Mouse (Mus musculus): ENCODE results near the gene Rtn3.

Rtn3 gene

DNA sequence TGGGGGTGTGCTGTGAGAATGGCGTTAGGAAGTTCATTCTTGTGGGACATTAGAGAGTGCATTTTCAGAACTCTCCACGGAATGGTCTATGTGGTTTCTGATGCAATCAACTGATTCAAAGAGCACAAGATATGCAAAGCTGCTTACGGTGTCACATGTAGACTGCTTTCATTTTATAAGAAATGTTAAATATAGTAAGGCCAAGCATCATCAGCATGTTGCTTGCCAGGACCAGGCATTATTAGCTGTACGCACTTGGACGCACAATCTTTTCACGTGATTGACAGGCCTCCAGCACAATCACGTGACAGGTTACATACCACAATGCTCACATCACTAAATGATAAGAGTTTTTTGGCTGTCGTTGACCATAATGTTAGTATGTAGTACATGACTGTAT lies 4.6 kb upstream of the Rtn3 start:
- DNase-seq (ENCODE audit: low spot score in 2 of 2), result no peak

DNA sequence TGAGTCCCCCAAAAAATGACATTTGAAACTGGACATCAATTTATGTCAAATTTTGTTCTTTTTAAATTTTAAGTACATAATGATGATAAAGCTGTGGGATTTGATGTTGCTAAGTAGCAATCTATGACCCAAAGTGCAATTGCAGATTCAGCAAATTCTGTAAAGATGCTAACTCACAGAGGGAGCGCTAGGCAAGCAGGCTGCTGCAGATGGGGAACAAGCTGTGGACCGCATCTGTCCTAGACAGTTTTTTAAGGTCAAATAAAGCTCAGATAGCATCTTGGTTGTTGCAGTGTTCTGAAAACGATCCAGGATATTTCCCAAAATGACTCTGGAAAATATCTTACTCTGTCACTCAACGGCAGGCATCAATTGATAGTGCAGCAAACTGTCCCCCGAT lies 995 bp upstream of the Rtn3 start:
- peak in 1 of 2 experiments; percentile 14 for DNase-seq (ENCODE audit: low spot score in 2 of 2)

DNA sequence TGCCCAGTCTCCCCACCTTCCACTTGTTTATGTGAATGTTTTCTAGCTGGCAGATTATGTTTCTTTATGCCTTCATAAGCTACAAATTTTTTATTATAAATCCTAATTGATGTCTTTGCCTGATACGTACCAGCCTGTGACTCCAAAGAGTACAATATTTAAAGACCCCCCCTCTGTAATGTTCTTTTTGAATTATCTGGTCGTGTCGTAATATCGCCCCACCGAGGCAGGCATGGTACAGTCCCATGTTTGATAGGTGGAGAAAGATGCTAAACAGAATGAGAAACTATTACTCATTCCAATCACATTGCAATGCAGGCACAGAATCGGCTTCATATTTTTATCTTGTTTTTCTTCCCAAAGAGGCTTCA lies 416 bp upstream of the Rtn3 start:
- DNase-seq (ENCODE audit: low spot score in 2 of 2), result peak in 1 of 2 experiments; percentile 51

DNA sequence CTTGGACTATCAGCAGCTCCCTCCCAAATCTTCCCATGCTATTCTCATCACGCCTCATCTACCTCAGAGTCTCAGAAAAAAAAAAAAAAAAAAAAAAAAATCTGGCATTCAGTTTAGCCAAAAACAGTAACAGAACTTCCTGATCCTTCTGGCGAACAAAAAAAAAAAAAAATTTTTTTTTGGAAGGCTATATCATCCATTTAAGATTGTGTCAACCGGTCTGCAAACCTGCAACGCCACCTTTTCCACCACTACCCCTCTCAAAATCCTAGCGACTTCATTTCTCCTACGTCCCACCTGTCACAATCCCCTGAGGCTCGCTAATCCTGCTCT lies 849 bp downstream of the Rtn3 start:
- DNase-seq (ENCODE audit: low spot score in 2 of 2), result no peak

DNA sequence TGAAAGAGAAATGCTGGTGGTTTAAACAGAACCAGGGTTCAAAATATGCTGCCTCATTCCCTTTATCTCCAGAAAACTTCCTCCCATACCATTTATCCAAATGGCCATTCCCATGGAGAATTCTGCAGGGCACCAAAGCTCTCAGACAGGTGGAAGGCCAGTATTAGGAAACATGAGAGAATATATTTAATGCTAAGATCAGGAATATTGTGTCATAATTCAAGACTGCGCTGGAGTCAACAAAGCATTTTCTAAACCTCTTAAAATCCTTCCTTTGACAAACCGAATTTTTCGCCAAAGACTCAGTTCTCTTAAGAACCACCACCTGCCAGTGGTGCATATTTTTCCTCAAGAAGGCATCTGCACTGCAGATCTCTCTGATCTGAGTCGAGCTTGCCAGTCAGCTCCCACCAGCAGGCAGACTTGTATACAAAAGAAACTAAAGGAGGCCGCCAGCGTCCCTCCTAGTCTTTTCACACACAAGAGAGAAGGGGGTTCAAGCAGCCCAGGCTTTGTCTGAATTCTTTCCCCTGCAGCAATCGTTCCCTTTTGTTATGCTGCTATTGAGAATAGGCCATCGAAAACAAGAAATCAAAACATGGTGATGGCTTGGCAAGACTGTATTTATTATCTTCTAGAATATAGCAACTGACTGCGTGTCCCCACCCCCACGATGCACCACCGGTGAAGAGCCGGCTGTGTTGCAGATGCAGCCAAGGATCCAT lies 1.4 kb downstream of the Rtn3 start:
- peak; percentile 36 to 53 for DNase-seq (ENCODE audit: low spot score in 2 of 2)

DNA sequence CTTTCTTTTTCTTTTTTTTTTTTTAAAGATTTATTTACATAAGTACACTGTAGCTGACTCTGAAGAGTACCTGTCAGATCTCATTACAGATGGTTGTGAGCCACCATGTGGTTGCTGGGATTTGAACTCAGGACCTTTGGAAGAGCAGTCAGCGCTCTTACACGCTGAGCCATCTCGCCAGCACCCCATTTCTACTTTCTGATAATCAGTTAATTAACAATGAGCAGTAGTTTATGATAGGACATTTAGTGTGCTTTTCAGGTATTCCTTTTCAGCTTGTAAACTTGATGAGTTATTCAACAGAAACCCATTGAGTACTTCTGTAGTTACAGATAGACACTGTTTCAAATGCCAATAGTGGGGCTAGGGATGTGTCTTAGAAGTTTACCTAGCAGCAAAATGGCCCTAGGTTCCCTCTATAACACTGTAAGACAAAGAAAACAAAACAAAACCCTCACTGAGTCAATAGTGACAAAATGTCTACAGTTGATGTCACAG lies 3.3 kb downstream of the Rtn3 start:
- DNase-seq (ENCODE audit: low spot score in 2 of 2), result no peak

DNA sequence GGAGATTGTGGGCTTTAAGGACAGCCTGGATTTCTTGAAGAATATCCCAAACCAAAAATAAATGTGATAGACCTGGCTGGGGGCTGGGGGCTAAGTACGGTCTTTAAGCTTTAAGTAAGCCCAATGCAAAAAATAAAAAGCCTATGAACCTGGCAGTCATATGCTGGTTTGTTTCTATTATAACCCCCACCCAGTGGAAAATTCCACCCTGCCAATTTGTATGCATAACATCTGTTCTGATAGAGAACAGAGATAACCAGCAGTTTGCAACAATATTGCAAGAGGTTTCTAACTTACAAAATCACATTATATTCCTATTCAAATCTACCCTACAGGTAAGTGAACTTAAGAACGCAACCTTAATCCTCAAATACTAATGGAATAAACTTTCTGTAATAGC lies 12.4 kb downstream of the Rtn3 start:
- no peak for DNase-seq (ENCODE audit: low spot score in 2 of 2)

DNA sequence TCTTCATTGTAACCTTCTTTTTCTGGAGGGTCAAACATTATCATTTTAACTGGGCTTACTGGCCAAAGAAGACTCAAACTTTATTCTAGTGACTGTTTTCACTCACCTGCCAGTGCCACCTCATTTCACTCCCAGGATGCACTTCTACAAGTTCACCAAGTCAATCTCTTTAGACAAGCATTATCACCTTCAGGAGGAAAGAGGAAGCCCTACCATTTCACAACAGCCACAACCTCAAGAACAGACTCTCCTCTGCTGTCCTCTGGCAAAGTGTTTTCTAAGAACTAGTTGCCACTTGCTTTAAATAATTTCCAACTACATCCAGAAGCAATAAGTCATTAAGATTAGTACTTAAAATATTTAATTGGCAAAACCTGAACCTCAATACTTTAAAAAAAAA lies 15.2 kb downstream of the Rtn3 start:
- no peak for DNase-seq (ENCODE audit: low spot score in 2 of 2)

DNA sequence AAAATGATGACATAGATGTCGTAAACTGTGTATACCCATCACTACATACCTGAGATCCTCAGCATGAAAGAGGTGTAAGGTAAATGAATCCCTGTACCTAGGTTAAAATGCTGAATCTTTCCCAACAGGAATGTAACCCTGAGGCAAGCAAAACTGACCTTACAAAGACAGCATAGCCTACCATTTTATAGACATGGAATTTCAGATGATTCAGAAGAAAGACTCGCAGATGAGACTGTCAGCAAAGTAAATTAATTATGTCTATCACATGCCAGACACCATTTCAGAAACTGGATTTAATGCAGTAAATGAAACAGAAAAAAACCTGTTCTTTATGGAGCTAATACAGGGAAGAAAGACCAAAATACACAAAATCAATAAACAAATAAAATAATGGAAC lies 23.7 kb downstream of the Rtn3 start:
- DNase-seq (ENCODE audit: low spot score in 2 of 2), result no peak

DNA sequence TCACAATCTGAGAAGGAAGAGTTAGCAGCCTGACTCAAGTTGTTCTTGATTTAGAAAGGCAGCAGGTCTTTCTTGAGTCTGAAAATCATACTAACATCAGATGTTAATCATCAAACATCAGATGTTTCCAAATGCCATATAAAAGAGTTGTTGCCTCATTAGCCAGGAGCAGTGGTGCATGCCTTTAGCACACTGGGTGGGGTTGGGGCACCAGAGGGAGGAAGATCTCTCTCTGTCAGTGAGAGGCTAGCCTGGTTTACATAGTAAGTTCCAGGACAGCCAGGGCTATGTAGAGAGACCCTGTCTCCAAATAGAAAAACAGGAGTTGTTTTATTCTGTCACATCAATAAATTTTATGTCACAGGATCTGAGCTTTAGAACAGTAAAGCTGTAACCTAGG lies 24.2 kb downstream of the Rtn3 start:
- DNase-seq (ENCODE audit: low spot score in 2 of 2), result no peak

DNA sequence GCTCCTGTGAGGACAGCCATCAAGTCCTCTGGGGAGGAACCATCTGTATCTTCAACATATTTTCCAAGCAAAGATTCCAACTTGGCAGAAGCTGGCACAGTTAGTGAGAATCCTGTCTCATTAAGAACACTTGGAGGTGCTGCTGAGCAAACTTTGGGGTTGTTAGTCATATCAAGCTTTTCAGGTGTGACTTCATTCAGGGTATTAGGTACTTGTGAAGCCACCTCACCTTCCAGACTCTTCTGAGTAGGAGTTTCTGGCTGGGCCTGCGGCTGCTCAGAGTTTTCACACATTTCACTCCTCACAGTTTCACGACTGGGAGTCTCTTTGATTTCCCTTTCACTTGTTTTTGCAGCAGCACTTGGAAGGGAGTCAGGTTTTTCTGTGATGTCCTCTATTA lies 26.3 kb downstream of the Rtn3 start:
- DNase-seq (ENCODE audit: low spot score in 2 of 2), result no peak

DNA sequence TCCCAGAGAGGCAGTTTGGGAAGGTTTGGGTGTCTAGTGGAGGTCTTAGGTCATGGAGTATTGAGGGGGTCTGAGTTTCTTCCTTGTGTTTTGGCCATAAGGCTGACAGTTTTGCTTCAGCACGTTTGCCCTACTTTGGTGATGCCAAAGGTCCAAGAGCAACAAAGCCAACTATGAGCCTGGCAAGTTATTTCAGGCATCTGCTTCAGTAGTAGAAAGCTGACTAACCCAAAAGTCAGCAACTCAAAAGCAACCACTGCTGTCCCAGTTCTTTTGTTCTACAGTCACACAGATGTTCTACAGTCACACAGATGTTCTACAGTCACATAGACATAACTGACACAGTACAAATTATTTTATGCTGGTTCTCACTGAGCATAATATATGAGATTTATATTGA lies 37.5 kb downstream of the Rtn3 start:
- DNase-seq (ENCODE audit: low spot score in 2 of 2), result no peak

DNA sequence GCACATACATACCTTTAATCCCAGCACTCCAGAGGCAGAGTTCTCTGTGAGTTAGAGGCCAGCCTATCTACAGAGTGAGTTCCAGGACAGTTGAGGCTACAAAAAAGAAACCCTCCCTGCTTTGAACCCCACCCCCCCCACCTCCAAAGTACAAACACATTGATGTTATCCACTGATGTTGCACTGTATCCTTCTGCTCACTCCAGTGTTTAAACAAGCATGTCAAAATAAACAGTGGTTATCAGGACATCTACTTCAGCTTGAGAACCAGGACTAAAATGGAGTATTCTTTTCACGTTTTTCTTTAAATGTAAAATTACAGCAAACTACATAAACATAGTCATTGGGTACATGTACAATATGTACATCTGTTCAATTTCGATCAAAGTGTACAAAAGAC lies 38.0 kb downstream of the Rtn3 start:
- no peak for DNase-seq (ENCODE audit: low spot score in 2 of 2)

DNA sequence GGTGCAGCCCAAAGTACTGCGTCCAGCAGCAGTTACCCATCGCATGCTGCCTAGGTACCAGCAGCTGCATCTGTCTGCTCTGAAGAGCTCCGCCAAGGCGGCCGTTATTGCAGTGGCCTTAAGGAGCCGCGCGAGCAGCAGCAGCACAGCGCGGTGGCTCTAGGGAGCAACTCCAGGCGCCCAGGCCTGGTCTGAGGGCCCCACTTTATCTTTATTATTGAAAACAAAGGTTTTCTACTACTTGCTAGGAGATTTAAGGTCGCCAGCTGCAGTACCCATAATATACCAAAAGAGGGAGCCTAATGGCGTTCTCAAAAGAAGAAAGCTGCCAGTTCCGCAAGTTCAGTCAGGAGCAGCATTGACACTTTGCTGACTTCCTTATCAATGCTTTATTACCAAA lies 41.6 kb downstream of the Rtn3 start:
- DNase-seq (ENCODE audit: low spot score in 2 of 2), result peak in 1 of 2 experiments; percentile 46

DNA sequence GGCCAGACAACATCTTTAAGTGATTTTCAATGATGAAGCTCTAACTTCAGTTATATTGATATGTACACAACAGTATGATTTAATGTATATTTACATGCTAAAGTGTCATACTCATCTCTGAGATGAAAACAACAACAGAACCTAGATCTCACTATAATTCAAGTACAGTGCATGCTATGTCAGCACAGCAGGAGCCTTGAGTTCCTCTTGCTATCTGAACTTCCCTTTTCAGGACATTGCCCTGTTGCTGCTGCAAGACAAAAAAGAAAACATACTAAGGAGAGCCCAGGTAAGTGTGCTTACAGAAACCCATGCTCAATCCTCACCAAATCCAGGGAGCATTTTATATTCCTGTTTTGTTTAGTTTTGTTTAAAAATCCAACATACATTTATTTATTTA lies 44.8 kb downstream of the Rtn3 start:
- DNase-seq (ENCODE audit: low spot score in 2 of 2), result no peak

DNA sequence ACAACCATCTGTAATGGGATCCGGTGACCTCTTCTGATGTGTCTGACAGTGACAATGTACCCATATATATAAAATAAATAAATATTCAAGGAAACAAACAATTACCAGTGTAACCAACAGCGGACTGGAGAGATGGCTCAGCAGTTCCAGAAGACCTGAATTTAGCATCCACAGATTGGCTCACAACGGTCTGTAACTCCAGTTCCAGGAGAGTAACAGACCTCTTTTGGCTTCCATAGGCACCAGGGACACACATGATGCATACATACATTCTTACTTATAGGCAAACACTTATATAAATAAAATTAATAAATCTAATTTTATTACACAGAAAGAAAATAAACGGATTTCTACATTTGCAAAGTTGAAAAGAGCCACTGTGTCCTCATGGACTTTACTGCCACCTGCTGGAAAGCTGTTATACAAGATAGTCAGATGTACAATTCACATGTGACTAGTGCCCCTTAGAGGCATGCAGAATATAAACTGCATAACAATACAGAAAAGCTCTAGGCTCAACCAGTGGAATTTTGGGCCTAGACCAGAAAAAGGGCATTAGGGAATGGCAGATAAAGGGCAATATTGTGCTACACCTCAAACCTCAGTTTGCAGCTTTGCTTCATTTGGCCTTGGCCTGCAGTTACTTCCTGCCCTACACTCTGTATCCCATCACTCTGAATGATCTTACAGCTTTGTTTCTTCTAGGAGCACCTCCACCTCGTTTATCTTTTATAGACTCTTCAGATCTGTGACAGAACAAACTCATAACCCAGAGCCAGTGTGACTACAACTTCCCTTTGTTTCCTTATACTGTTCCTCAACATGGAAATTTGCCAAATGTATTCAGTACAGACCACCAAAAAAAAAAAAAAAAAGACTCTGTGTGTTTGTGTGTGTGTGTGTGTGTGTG lies 46.8 kb downstream of the Rtn3 start:
- DNase-seq (ENCODE audit: low spot score in 2 of 2), result no peak

DNA sequence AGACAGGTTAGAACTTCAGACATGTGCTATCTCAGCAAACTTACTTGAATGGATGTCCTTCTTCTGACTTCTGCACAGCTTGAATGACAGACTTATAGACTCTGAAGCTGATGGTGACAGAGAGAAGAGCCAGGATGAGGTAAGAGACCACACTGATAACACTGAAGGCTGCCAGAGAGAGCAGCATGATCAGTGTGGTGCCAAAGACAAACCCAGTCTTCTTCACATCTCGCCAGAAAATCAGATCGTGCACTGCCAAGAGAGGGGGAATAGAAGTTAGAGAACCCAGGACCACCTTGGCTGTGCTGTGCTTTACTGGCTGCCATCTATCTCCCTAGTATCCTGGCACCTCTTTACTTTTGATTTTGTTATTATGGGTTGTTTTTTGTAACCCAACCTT lies 48.2 kb downstream of the Rtn3 start:
- DNase-seq (ENCODE audit: low spot score in 2 of 2), result no peak

DNA sequence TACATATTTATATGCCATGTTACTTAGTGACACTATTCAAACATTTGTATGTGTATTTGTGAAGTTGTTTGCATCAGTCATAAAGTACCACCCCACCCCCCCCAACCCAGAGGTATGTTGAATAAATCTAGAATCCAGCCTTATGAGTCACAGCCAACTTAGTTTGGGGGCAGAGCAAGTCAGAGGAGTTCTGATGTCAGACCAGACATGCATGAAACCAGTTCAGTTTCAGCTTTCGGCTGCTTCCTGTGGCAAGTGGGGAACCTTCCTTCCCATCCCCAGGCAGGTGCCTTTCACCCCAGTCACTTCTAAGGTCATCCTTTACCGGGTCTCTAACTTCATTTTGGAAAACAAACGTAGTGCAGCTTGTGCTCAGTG lies 57.7 kb downstream of the Rtn3 start:
- DNase-seq (ENCODE audit: low spot score in 2 of 2), result no peak

DNA sequence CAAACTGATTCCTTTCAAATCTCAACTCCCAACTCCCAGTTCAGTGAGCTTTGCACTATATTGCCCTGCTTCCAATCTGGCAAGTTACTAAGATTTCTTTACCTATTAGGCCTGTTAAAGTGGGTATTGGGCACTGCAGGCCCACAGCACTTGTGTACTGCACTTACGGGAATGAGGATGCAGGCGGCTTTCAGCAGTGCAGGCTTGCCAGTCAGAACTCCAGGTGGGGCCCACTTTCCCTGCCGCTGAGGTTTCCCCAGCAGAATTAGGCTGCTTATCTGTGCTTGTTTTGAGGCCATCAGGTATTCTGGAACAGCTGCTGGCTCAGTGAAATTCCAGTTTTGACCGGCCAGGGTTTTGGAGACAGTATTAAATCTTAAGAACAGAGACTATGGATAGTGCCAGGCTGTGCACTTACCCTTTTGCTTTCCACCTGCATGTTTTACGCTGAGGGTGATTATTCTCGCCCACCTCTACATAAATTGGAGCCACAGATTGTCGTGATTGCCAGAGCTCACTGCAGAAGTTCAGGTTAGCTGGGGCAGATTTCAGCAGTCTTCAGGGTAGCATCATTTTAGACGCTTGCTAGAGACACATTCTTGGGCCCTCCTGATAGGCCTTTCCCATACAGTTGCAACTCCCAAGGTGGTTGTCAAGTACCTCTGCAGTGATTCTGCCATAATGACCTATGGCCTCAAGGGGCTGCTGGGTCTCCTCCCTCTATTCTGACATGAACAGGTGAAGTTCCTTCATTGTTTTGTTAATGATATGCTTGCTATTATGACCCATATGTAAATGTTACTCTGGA lies 58.3 kb downstream of the Rtn3 start:
- no peak for DNase-seq (ENCODE audit: low spot score in 2 of 2)

DNA sequence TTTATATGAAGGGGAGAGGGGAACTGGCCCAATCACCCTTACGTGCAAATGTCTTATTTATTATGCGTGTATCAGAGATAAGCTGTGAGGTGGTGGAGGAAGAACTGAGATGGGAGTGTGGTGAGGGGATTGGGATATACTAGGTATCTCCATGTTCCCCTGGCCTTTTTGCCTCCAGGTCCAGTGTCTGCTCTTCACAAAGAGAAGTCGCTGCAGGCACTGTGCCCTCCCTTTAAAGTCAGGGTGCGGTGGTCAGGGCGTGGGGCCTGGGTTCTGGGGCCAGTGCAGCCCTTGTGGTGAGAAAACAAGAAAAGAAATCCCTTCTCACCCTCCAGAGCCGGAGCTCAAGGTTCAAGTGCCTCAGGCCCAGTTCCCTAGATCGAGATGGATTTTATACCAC lies 59.0 kb downstream of the Rtn3 start:
- no peak for DNase-seq (ENCODE audit: low spot score in 2 of 2)

DNA sequence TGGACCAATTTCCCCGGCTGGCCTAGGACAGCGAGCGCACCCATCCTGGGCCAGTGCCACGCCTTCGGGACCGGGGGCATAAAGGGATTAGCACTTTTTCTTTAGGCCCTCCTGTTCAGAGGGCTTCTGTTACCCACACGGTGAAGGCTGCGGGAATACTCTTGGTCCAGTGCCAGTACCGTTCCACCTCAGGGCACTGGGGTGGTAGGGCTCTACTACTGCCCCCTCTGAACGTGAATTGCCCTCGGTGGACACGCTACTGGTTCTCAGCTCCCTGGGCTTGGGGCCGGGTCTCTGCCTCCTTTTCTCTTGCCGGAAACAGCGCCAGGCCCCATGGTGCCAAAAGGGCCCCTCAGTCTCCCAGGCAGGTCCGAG lies 59.4 kb downstream of the Rtn3 start:
- DNase-seq (ENCODE audit: low spot score in 2 of 2), result peak in 1 of 2 experiments; percentile 23

DNA sequence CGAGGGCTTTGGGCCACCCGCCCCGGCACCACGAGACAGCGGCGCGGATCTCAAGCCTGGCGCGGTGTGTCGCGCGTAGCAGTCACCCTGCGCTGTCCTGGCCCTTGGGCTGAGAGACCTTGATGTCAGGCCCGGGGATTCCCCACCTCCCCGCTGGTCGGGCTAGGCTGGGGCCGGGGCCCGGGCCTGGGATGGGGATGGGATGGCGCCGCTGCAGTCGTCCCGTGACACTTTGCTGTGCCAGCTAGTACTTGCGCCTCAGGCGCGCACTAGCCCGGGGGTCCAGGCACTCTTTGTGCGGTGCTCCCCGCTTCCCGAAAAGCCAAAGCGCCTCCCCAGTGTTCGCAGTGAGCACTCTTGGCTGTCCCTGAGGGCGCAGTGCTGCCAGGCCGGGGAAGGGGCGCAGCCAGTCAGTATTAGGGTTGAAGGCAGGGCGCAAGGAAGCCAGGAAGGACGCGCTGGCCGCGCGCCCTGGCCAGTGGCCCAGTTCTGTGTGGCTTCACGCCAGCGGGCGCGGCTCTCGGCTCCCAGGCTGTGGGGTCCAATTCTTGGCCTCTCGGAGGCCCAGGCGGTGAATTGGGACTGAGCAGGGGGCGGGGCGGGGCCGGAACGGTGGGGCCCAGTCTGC lies 59.9 kb downstream of the Rtn3 start:
- peak; percentile 71 to 81 for DNase-seq (ENCODE audit: low spot score in 2 of 2)

Measured in frontal cortex, postnatal 14 days (tissue).